Mouse (Mus musculus): ENCODE data around the gene Lrp3. TPM values are rescaled to one million over a fixed set of nuclear protein-coding genes. Genes with fewer than 3 reads are reported as not detected.

The Lrp3 gene
- total RNA-seq, 4 experiments from 2014 or later: 69.0 to 77.4 (median 72.4) TPM

DNA sequence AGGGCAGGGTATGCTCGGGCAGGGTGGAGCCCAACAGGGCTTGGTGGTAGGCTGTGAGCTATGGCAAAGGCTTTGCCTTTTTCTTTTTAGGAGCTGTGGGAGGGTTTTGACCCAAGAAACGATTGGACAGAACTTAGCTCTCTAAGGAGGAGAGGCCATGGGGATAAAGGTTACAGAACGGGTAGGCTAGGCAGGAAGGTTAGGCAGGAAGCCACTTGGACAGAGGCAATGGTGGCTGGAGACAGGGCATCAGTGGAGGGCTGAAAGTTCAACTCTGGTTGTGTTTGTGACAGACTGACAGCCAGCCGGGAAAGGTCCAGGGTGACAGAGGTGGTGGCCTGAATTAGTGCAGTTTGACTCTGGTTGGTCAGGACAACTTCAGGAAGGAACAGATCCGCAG is 25.6 kb downstream of the Lrp3 start:
- no peak for DNase-seq (ENCODE audit: low spot score in 2 of 2)

DNA sequence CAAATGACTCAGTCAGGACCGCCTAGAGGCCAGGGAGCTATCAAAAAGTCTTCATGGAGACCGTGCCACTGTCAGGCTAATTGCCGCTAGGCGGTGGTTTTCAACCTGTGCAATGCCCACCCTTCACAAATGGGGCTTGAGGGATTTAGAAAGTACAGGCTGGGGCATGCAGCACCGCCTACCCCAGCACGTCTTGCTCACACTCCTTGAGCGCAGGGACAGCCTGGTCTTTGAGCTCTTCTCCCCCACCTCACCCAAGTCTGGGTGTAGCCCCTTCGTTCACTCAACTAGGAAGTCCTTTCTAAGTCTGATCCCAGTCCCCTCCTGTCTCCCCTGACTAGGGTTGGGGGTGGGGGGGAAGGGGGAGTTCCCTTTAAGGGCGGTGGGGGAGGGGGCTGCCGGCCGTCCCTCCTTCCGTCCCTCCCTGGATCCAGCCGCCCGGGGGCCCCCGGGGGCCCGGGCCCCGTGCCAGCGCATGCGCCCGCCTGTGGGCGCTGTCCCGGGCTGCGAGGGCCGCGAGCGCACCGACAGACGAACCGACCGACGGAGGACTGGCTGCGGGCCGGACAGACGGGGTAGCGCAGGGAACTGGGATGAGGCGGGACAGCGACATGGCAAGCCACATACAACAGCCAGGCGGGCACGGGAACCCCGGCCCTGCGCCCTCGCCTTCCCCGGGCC is 29.3 kb downstream of the Lrp3 start, which contains the start of gene Slc7a10:
TSS of gene Slc7a10 (plus strand) at position 497 of the 681 bp plus-strand sequence.
- no peak for DNase-seq (ENCODE audit: low spot score in 2 of 2)

DNA sequence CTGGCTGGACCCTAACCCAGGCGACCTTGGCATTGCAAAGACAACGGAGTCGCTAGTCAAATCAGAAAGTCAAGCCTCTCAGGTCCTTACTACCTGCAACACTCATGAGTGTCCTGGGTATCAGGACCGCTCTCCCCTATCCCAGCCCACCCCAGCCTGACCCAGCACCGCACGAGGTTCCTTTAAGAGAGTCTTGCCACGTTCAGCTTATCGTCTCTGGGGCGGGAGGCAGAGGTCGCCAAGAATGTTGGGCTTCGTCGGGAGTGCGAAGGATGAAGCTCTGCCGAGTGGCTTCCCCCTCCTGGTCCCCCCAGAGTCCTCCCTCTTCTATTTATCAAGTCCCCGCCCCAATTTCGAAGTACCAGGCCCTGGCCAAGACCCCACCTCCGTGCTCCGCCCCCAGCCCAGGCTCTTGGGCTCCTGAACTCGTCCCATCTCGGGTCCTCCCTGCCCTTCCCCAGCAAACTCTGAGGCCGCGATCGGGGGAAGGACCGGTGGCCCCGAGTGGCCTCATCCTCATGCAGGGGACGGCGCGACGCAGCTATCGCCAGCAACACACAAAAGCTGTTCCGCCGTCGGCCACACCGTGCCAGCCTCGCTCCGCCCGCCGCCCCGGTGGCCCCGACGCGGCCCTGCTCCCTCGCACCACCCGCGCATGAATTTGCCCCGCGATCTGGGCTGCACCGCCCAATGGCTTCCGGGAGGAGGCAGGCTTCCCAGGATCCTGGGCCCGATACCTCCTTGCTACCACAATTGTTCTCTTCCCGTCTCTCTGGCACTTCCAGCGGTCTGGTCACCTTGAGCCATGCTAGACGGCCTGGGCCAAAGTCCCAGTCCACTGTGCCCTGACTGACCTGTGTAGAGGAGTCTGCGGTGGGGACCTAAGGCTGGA is 30.2 kb downstream of the Lrp3 start:
- peak in 1 of 2 experiments; percentile 54 for DNase-seq (ENCODE audit: low spot score in 2 of 2)

DNA sequence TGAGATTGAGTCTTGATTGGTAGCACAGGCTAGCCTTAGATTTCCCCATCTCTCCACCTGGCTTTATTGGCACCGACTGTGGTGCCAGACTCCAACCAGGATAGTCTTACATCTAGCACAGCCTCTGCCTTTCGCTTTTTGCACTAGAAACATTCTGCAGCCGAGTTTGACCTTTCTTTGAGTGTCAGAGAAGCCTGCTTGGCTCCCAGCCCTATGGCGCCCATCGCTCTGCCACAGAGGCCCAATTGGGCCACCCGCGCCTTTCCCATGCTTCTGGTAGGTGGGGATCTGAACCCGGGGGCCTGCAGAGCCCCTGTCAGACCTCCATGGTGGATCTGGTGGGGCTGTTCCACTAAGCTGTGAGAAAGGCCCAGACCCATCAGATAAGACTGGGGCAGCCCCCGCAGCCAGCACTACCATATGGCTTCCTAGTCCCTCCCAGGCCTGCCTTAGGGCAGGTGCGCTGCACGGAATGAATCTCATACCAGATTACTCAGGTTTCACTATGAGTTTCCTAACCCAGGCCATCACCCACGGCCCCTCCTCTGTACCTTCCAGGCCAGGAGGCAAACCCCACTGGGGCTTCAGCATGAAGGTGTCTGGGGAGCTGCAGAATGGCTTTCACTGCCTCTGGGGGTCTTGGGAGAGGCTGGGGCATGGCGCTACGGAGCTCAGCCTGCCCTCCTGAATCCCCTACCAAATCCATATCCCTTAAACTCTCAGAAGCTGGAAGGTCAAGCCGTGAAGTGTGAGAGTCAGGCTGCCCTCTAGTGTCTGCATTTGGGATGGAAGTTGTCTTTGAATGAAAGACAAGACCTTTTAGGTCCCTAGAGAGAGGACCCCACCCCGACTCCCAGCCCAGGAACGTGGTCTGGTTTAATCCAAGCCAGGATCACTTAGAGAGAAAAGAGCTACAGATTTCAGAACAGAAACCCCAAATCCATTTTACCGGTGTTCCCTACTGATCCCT is 38.6 kb downstream of the Lrp3 start:
- no peak for DNase-seq (ENCODE audit: low spot score in 2 of 2)

DNA sequence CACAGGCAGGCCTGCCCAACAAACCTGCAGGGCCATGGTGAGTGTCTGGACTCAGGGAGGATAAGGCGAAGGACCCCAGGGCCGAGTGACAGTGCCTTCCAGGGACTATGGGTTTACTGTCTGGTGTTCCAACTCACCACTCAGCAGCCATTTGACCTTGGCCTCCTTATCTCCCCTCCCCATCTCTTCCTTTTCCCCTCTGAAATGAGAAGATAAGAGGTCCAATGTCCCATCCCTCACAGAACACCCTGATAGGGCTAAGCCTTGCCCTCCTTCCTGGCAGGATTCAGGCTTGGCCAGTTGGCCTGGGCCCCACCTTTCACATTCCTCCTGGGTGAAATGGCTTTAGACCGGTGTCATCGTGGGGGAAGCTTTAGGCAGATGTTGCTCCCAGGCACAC is 39.8 kb downstream of the Lrp3 start:
- no peak for DNase-seq (ENCODE audit: low spot score in 2 of 2)

DNA sequence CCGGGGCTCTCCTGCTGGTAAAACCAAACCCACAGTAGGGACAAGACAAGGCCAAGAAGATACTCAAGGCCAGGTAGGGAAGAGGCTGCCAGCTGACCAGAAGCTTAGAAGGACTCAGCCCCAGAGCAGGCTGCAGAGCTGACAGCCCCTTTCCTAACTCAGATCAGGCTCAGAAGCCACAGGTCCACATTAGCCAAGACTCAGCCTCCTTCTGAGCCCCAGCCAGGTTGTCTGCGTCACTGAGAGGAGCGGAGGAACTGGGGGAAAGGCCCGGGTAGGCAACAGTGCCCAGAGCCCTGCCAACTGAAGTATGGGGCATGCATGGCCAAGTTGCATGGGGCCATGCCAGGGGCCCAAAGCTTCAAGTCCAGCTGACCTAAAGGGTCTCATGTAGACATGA is 42.8 kb downstream of the Lrp3 start:
- DNase-seq (ENCODE audit: low spot score in 2 of 2): no peak

DNA sequence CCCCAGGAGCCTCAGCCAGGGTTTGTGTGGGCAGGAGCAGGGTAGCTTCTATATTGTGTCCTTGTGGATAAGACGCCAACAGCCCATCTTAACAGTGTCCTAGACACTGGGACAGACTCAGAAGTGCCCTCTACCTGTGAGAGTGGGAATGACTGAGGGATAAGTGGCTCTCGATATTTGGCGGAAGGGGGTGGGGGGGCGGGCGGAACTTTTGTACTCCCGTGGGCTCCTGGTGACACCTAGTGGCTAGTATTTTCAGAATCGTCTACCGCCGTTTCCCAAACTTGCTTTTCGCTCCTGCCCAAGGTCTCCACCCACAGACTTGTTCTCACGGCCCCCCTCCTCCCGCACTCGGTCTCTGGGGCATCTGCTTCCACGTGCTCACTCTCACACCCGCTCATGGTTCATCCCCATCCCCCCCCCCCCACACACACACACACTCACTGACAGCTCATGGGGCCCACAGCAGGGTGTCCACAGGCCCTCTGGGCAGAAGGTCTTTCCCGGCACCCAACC is 43.4 kb downstream of the Lrp3 start:
- DNase-seq (ENCODE audit: low spot score in 2 of 2): peak; percentile 42 to 76

DNA sequence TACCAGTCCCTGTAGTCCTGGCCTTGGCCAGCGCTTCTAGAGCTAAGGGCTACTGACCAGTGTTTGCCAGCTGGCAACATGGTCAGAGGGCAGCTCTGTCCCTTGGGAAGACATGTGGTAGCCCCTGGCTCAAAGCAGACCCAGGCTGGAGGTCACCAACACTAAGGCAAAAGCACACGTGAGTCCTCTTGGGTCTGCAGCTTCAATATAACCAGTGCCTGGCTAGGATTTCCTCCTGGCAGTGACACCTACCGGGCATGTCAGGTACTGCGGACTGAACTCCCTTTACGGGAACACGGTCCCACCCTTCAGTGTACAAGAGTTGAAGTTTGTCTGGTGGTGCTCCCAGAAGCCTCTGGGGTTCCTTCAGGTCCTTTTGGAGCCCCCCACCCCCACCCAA is 46.0 kb downstream of the Lrp3 start:
- DNase-seq (ENCODE audit: low spot score in 2 of 2): peak; percentile 75 to 91

DNA sequence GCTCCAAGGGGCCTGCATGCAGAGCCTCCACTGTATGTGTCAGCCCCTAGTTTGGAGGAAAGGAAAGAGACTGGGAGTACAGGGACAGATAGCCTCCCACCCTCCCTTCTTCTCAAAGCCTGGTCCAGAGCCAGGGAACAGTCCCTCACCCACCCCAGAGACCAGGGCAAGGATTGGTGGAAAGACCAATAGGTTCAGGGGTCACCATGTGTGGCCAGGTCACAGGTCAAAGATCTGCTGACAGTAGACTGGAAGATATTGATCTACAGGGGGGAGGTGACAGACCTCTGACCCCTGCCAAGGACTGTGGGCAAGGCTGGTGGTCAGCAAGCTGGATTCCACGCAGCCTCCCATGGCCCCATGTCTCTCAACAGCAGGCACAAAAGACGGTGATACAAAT is 47.4 kb downstream of the Lrp3 start:
- no peak for DNase-seq (ENCODE audit: low spot score in 2 of 2)

DNA sequence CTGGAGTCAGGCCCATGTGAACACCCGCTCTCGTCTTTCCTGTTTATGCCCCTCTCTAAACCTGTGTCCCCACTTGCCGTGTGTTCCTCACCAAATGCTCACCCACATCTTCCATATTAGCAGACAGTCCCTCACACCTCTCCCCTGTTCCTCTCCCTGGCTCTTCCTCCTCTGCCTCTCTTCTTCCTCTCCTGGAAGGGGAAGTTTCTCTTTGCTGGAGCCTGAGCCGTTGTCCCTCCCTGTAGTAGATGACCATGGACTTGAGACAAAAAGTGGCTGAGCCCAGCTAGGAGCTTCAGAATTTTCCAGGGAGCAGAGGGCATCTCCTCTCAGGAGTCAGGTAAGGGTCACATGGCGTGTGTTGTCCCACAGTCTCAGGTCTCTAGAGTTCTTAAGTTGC is 48.3 kb downstream of the Lrp3 start:
- no peak for DNase-seq (ENCODE audit: low spot score in 2 of 2)

DNA sequence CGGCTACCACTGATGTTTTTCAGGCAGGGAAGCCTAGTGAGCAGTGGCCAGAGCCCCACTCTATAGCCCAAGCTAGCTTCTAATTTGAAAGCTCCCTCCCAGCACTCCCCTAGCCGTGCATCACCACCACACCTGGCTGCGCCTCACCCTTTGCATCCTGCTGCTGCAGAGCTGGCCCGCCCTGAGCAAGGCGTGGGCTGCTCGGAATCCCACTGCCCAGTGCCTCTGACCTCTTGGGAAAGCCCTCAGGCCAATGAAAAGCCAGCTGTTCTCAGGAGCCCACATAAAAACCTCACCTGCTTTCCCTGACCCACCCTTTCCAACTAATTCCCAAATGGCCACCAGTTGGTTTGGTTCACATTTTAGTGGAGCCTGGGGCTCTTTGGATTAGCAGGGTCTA is 51.2 kb downstream of the Lrp3 start:
- no peak for DNase-seq (ENCODE audit: low spot score in 2 of 2)

DNA sequence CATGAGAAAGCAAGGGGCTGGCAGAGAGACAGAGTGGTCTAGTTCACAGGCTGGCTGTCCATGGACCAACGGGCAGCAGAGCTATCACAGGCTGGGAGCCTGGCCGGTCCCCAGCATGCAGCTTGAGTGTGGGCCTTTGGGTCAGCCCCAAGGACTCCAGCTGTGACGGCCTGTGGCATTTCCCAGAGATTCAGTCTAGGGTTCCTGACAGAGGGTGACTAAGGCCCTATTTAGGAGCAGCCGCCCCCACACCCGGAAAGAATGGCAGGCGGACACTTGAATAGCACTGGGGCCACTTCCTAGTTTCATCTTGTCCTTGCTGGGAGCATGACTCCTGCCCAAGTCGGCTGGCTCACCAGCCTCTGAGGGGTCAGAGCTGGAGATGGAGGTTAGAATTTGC is 51.7 kb downstream of the Lrp3 start:
- no peak for DNase-seq (ENCODE audit: low spot score in 2 of 2)

DNA sequence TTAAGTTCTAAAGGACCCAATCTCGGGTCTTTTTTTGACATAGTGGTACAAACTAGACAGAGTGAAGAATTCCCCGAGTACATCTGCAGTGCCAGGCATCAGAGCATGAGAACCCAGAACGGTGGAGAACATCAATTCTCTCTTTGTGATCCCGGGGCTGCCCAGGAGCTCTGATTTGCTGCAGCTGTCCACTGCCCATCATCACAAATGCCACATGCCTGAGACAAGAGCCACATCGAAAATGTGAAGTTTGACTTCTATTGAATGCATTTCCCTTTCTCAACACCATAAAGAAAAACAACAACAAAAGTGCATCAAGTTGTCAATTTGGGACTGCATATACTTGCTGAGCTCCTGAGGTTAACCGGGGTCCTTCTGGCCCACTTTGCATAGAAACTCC is 52.9 kb downstream of the Lrp3 start:
- no peak for DNase-seq (ENCODE audit: low spot score in 2 of 2)

DNA sequence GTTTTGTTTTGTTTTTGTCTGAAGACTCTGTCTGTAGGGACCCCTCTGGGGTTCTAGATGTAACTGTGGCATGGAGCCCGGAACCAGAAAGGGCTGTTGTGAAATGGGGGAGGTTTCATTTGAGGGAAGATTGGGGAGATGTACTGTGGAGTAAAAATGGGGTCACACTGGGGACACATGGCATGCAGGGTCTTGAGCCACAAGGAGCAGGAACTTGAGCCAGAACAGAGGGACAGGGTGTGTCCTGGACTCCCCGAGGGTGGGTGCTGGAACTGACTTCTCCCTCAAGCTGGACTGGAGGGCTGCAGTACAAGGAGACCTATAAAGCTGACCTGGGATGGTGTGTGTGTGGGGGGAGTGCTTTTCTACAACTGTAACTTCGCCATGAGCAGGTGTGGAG is 57.8 kb downstream of the Lrp3 start:
- no peak for DNase-seq (ENCODE audit: low spot score in 2 of 2)

DNA sequence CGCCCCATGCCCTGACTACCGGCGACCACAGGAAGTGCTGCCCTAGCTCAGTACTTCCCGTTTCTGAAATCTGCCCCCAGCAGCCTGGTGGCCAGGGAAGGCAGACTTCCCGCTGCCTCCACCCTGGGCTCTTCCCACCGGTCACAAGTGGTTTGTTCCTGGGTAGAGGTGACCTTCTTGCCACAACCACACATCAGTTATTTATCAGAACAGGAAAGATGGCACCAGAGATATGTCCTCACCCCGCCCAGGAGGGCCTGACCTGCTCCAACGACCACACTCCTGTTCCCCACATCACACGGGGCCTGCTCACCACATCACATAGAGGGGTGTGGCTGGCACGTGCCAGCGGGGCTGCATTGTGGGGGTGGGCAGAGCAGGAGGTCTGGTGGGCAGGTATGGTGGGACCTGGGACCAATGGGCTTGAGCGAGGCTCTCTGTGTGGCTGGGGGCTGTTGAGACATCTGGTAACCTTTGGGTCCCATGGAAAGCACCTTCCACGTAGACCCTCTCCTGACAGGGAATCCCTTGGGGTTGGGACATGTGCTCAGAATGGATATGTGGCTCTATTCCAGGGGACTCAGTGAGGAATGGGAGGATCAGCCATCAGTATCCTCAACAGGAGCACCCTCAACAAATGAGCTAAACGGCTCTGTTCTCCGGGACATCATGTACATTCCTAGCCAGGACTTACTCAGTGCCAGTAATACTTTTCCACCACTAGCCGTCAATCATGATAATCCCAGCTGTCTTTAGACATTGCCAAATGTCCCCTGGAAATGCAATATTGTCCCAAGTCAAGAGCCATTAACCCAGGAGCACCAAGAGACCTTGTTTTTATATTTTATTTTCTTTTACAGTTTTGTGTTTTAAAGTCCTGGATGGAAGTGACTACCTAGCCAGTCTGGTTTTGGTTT is 58.5 kb downstream of the Lrp3 start:
- DNase-seq (ENCODE audit: low spot score in 2 of 2): no peak

DNA sequence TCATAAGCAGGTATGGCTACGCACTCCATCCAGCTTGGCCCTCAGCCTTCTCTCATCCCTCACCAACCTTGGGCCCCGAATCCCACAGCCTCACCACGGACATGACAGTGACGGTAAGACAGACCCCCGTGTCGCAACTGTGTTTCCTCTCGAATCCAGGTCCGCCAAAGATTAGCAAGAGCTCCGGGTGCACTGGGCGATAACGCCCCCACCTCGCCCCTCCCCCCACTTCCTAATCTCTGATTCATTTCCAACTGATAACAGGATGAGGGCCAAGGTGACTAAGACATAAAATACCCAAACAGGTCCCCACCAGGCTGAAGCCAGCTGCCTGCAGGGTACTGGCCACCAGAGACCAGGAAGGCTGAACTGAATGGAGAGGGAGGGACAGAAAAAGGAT is 60.8 kb downstream of the Lrp3 start:
- no peak for DNase-seq (ENCODE audit: low spot score in 2 of 2)

DNA sequence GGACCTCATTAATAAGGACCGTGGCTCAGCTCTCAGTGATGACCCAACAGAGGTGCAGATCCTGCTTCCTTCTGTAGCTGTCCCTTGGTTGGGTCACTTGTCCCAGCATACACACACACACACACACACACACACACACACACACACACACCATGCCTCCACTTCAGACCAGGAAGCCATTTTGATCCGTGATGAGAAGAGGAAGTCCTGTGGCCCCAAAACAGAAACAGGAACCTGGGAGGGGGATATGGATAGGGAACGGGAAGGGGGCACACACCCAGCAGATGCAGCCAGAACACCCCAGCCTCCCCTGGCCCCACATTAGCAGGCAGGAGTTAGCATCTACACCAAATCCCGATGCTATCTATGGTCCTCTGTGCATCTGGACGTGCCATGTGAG is 64.4 kb downstream of the Lrp3 start:
- no peak for DNase-seq (ENCODE audit: low spot score in 2 of 2)
